ENCODE assay signal across 23 mouse cellular contexts in genomic region chr8:86897726-86898419, GRCm38 (mm10). TPM values are rescaled to one million over a fixed set of nuclear protein-coding genes. Genes with fewer than 3 reads are reported as not detected.
DNase-seq lines count a peak whose midpoint lies in the region; ATAC-seq lines count a peak whose summit lies in the region.
"Had no signal": no experiment of that assay in that cellular context is flagged by ENCODE, and none has a peak within 500 bp of the region (broad histone marks: within the 10 kb centered on the region; RNA-seq: fewer than 3 reads in every experiment).

No protein-coding gene starts in this region.

- DNase-seq in embryonic facial prominence, embryonic 10.5 days (ENCODE audit: low spot score): no peak
- DNase-seq in liver, embryonic 11.5 days (ENCODE audit: low spot score): no peak
- peak; percentile 71 for DNase-seq in yolk sac, embryonic 10.5 days (ENCODE audit: low spot score)
- DNase-seq in spleen, postnatal 4 days (ENCODE audit: low spot score in 2 of 2): no peak
- no peak for DNase-seq in midbrain, embryonic 10.5 days (ENCODE audit: low spot score)
- no peak for DNase-seq in adrenal gland, adult 8-10 months
- DNase-seq: adrenal gland, postnatal 10 days; cerebellum, adult 9-10 months; gastrocnemius, postnatal 36 days; kidney, postnatal 4 days; left cerebral cortex, postnatal 4 days; lung, adult 18-20 months; lung, postnatal 36 days; right cerebral cortex, postnatal 4 days; thymus, adult 2 months had no signal

- WGBS in embryonic facial prominence, embryonic 13.5 days: 80% methylated on average over 7 of the region's 7 CpGs
- WGBS in embryonic facial prominence, embryonic 10.5 days: 84% methylated on average over 7 of the region's 7 CpGs
- WGBS in liver, embryonic 11.5 days: 26% methylated on average over 7 of the region's 7 CpGs
- 91% methylated on average over 7 of the region's 7 CpGs for WGBS in midbrain, embryonic 10.5 days

- no peaks in the 10 kb centered on the region for H3K9me3 ChIP-seq in embryonic facial prominence, embryonic 13.5 days
- no peaks in the 10 kb centered on the region for H3K9me3 ChIP-seq in embryonic facial prominence, embryonic 10.5 days
- no peaks in the 10 kb centered on the region for H3K9me3 ChIP-seq in liver, embryonic 11.5 days (ENCODE audit: control insufficient read depth, low read length)
- H3K9me3 ChIP-seq in midbrain, embryonic 10.5 days (replicated peaks): no peaks in the 10 kb centered on the region
- H3K9me3 ChIP-seq: embryonic facial prominence, embryonic 12.5 days; forebrain, embryonic 15.5 days; heart, embryonic 15.5 days; kidney, embryonic 15.5 days had no signal

- no peak overlapping the region for H3K27ac ChIP-seq in embryonic facial prominence, embryonic 13.5 days
- H3K27ac ChIP-seq in embryonic facial prominence, embryonic 10.5 days (replicated peaks): no peak overlapping the region
- H3K27ac ChIP-seq in liver, embryonic 11.5 days (ENCODE audit: low read depth, low read length): no peak overlapping the region
- no peak overlapping the region for H3K27ac ChIP-seq in midbrain, embryonic 10.5 days (replicated peaks)
- H3K27ac ChIP-seq: embryonic facial prominence, embryonic 12.5 days; forebrain, embryonic 15.5 days; heart, embryonic 15.5 days; kidney, embryonic 15.5 days had no signal

- H3K36me3 ChIP-seq in embryonic facial prominence, embryonic 13.5 days: no peaks in the 10 kb centered on the region
- H3K36me3 ChIP-seq in embryonic facial prominence, embryonic 10.5 days (replicated peaks): no peaks in the 10 kb centered on the region
- no peaks in the 10 kb centered on the region for H3K36me3 ChIP-seq in liver, embryonic 11.5 days (ENCODE audit: control insufficient read depth, insufficient read depth, low read length)
- H3K36me3 ChIP-seq in midbrain, embryonic 10.5 days: no peaks in the 10 kb centered on the region
- H3K36me3 ChIP-seq: embryonic facial prominence, embryonic 12.5 days; forebrain, embryonic 15.5 days; heart, embryonic 15.5 days; kidney, embryonic 15.5 days had no signal

- H3K4me1 ChIP-seq in embryonic facial prominence, embryonic 13.5 days: no peaks in the 10 kb centered on the region
- H3K4me1 ChIP-seq in embryonic facial prominence, embryonic 10.5 days: peaks cover 8% of the 10 kb centered on the region
- H3K4me1 ChIP-seq in liver, embryonic 11.5 days (replicated peaks; ENCODE audit: control insufficient read depth, insufficient read depth, low read length): peaks cover 10% of the 10 kb centered on the region
- peaks cover 10% of the 10 kb centered on the region for H3K4me1 ChIP-seq in midbrain, embryonic 10.5 days
- H3K4me1 ChIP-seq: embryonic facial prominence, embryonic 12.5 days; forebrain, embryonic 15.5 days had no signal

- H3K9ac ChIP-seq in embryonic facial prominence, embryonic 13.5 days: no peak overlapping the region
- H3K9ac ChIP-seq in liver, embryonic 11.5 days (ENCODE audit: low read depth, low read length): no peak overlapping the region
- H3K9ac ChIP-seq: embryonic facial prominence, embryonic 12.5 days; forebrain, embryonic 15.5 days; heart, embryonic 15.5 days; kidney, embryonic 15.5 days had no signal

- H3K27me3 ChIP-seq in embryonic facial prominence, embryonic 13.5 days: no peaks in the 10 kb centered on the region
- no peaks in the 10 kb centered on the region for H3K27me3 ChIP-seq in embryonic facial prominence, embryonic 10.5 days (replicated peaks; ENCODE audit: low read depth, poor library complexity, severe bottlenecking)
- H3K27me3 ChIP-seq in liver, embryonic 11.5 days (replicated peaks; ENCODE audit: control insufficient read depth, insufficient read depth, low read length): no peaks in the 10 kb centered on the region
- H3K27me3 ChIP-seq in midbrain, embryonic 10.5 days (ENCODE audit: low read depth, poor library complexity, severe bottlenecking): no peaks in the 10 kb centered on the region
- H3K27me3 ChIP-seq: embryonic facial prominence, embryonic 12.5 days; forebrain, embryonic 15.5 days; heart, embryonic 15.5 days; kidney, embryonic 15.5 days; Patski had no signal

- peak; percentile 69; the same call in 1 of the 2 replicates for ATAC-seq in embryonic facial prominence, embryonic 13.5 days (ENCODE audit: insufficient number of reproducible peaks, insufficient read depth, low FRiP score, low TSS enrichment, low read depth)
- peak; percentile 80 for ATAC-seq in liver, embryonic 11.5 days (replicated peaks; ENCODE audit: low FRiP score)
- ATAC-seq in megakaryocyte progenitor cell, adult 5-6 weeks (replicated peaks; ENCODE audit: poor library complexity): peak; percentile 64
- ATAC-seq: forebrain, embryonic 15.5 days; Patski had no signal

- H3K4me2 ChIP-seq in embryonic facial prominence, embryonic 13.5 days: no peak overlapping the region
- no peak overlapping the region for H3K4me2 ChIP-seq in liver, embryonic 11.5 days
- H3K4me2 ChIP-seq: embryonic facial prominence, embryonic 12.5 days; forebrain, embryonic 15.5 days; heart, embryonic 15.5 days; kidney, embryonic 15.5 days; midbrain, embryonic 11.5 days had no signal

- H3K4me3 ChIP-seq in embryonic facial prominence, embryonic 13.5 days: no peak overlapping the region
- no peak overlapping the region for H3K4me3 ChIP-seq in embryonic facial prominence, embryonic 10.5 days
- no peak overlapping the region for H3K4me3 ChIP-seq in liver, embryonic 11.5 days (ENCODE audit: low read depth, low read length)
- H3K4me3 ChIP-seq in midbrain, embryonic 10.5 days: no peak overlapping the region
- H3K4me3 ChIP-seq: embryonic facial prominence, embryonic 12.5 days; forebrain, embryonic 15.5 days; heart, embryonic 15.5 days; kidney, embryonic 15.5 days had no signal

RNA-seq across cellular contexts. Expression of gene N4bp1, which starts 12.8 kb away (rescaled TPM):
- polyA plus RNA-seq in embryonic facial prominence, embryonic 13.5 days (2015; fragmentation: Nextera tagmentation; extraction: Ambion mirVana): 11.2 and 12.6 TPM in 2 replicates
- polyA plus RNA-seq in embryonic facial prominence, embryonic 10.5 days (2016; fragmentation: Nextera tagmentation; extraction: Ambion mirVana): 10.3 and 10.8 TPM in 2 replicates
- 6.6 and 7.8 TPM in 2 replicates for polyA plus RNA-seq in liver, embryonic 11.5 days (2014; fragmentation: Nextera tagmentation; extraction: Ambion mirVana)
- 21.9 and 24.0 TPM in 2 replicates for total RNA-seq in megakaryocyte progenitor cell, adult 5-6 weeks (2015)
- 15.8 and 19.6 TPM in 2 replicates for total RNA-seq in megakaryocyte progenitor cell, adult 5-6 weeks (2017)
- 9.2 and 9.7 TPM in 2 replicates for polyA plus RNA-seq in midbrain, embryonic 10.5 days (2016; fragmentation: Nextera tagmentation; extraction: Ambion mirVana)
- total RNA-seq in adrenal gland, adult 8-10 months (2022): 10 to 100 TPM; 33.9 to 38.5 (median 36.1) TPM
